Mouse (Mus musculus): Measurements from ENCODE around the gene Ninl.

DNA sequence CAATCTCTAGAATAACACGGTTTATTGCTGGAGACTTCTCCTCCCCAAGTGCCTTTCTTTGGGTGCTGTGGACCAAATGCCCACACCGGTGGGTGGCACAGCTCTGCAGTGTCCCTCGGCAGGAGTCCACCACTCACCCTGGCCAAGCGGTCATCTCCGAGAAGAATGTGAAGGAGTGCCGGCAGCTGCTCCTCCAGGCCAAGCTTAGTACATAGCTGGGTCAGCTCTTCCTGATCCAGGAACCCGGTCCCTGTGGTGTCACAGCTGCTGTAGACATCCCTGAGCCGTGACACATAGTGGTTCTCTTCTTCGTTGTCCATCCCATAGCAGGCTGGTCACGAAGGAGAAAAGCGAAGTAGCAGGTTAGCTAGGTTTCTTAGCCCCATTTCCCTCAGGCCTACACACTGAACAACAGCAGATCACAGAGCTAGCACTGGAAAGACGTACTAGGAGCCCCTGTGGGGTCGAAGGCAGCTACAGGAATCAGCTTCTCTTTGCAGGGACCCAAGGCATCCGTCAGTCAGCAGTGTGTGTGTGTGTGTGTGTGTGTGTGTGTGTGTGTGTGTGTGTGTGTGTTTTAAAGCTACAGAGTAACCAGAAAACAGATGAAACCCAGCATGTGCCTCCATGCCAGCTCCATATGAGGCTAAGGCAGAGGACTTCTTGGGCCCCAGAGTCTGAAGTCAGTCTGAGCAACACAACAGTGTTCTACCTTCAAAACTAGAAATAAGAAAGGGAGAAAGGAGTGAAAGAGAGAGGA is 59.1 kb downstream of the Ninl start:
- TF ChIP-seq TAL1 (conservative IDR thresholded peaks at IDR 0.05; ENCODE audit: low read depth, low read length) (no peak), CTCF (IDR thresholded peaks at IDR 0.05; ENCODE audit: low read depth, low read length) (no peak), POLR2AphosphoS5 (IDR thresholded peaks at IDR 0.05; ENCODE audit: insufficient replicate concordance, low read depth, low read length) (no peak), GATA1 (IDR thresholded peaks at IDR 0.05; ENCODE audit: borderline replicate concordance, low read length) (no peak), GATA2 (IDR thresholded peaks at IDR 0.05; ENCODE audit: borderline replicate concordance, low read depth, low read length) (no peak)
